Mouse (Mus musculus): ENCODE results near the gene Rhox9. TPM values are rescaled to one million over a fixed set of nuclear protein-coding genes. Genes with fewer than 3 reads are reported as not detected.
"Not testable (repeated sequence)": the region's sequence is repeated elsewhere in the genome, so short reads cannot be mapped to it uniquely, and the experiment has no call there.

The Rhox9 gene
- not detected in 2 replicates for polyA plus RNA-seq (2016; fragmentation: Nextera tagmentation; extraction: Ambion mirVana)

DNA sequence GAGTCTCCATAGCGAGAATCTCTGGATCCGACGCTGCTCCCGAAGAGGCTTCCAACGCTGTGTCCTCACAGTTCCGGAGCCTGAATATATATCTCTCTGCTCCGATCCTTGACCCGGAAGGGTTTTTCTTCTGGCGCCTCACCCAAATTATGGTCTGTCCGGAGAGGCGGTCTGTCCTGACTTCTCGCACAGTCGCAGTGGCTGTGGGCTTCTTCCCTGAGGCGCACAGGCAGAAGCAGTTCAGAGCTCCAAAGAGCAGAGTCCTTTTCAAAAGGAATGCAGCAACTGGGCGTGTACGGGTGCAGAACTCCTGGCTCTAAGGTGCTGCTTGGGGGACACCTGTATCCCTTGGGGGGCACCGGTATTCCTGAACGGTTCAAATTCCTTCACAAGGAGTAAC is at the start of gene Rhox9:
TSS of gene Rhox9 (minus strand) at position 101 of the 400 bp plus-strand sequence.
- H3K4me3 ChIP-seq; H3K36me3 ChIP-seq (replicated peaks); H3K27ac ChIP-seq; H3K27me3 ChIP-seq (ENCODE audit: poor library complexity, severe bottlenecking); H3K9me3 ChIP-seq; H3K4me1 ChIP-seq; DNase-seq (ENCODE audit: extremely low spot score, low spot score): not testable (repeated sequence)
- WGBS, result 92% methylated on average over 10 of the region's 18 CpGs

DNA sequence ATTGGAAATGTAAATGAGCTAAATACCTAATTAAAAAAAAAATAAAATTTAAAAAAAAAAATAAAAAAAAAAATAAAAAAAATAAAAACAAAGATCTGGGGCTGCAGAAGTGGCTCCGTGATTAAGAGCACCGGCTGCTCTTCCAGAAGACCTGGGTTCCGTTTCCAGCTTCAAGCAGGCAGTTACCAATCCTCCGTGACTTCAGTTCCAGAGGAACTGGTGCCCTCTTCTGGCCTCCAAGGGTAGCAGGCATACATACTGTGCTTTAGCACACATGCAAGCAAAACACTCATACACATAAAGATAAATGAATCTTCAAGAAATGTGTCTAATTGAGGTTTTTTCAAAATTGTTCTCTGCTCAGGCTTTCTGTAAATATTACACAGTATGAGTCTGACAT is 14.7 kb upstream of the Rhox9 start:
- Histone ChIP-seq H3K27me3 (ENCODE audit: poor library complexity, severe bottlenecking) (no peaks in the 10 kb centered on the region), H3K4me3 (no peak overlapping the region), H3K9me3 (no peaks in the 10 kb centered on the region), H3K4me1 (no peaks in the 10 kb centered on the region), H3K36me3 (replicated peaks) (no peaks in the 10 kb centered on the region), H3K27ac (no peak overlapping the region)
- DNase-seq (ENCODE audit: extremely low spot score, low spot score), result no peak
- 75% methylated on average over 4 of the region's 4 CpGs for WGBS

DNA sequence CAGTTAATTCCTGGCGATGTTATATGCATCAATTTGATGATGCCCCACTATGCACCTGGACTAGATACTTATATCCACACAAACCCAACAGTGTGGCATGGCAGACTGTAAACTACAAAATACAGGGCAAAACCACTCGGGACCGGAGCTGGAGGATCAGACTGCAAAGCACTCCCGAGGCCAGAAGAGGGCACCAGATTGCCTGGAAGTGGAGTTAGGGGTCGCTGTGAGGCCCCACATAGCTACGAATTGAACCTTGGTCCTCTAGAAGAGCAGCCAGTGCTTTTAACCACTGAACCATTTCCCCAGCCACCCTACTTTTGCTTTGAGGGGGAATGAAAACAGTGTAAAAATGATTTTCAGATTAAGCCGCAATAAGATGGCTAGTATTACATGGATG is 7.0 kb upstream of the Rhox9 start:
- no peaks in the 10 kb centered on the region for H3K4me1 ChIP-seq
- no peak overlapping the region for H3K4me3 ChIP-seq
- H3K36me3 ChIP-seq (replicated peaks), result no peaks in the 10 kb centered on the region
- H3K27ac ChIP-seq, result no peak overlapping the region
- no peak for DNase-seq (ENCODE audit: extremely low spot score, low spot score)
- WGBS, result 56% methylated on average over 7 of the region's 7 CpGs
- no peaks in the 10 kb centered on the region for H3K9me3 ChIP-seq
- no peaks in the 10 kb centered on the region for H3K27me3 ChIP-seq (ENCODE audit: poor library complexity, severe bottlenecking)

DNA sequence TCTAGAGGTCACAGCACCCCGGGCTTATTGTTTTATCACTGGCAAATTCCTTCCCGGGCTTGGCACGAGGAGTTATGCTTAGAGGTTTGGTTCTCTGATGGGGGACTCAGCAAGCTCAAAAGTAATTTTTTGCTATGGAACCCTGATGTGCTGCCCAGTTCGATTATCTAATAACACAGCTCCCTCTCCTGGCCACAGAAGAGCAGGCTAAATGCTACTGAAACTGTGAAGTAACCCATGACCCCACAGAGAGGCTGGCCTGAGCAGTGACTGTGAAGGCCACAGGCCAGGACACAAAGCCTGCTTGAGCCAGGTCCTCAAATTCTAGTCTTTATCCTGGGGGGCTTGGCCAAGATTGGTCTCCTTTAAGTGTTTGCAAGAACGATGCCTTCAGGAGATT is 2.2 kb upstream of the Rhox9 start:
- Histone ChIP-seq H3K27ac (no peak overlapping the region), H3K4me3 (no peak overlapping the region), H3K27me3 (ENCODE audit: poor library complexity, severe bottlenecking) (no peaks in the 10 kb centered on the region), H3K4me1 (no peaks in the 10 kb centered on the region), H3K36me3 (replicated peaks) (no peaks in the 10 kb centered on the region), H3K9me3 (no peaks in the 10 kb centered on the region)
- WGBS, result 81% methylated on average over 5 of the region's 5 CpGs
- DNase-seq (ENCODE audit: extremely low spot score, low spot score), result no peak

DNA sequence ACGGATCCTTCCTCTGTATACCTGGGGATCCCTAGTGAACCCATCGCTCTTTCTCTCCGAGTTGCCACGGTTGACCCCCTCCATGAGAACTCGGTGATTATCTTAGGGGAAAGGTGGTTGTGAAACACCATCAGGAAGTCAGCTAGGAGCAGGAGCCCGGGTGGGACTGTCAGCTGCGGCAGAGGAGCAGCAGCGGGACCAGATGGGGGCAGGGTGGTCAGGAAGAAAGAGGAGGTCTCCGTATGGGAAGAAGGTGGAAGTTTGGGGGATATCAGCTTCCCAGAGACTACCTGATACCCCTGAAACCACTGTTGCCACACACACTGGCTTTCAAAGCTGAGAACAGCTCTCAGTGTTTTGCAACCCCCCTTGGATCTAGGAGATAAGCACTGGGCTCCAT is 4.4 kb downstream of the Rhox9 start, which contains the start of gene Rhox7b:
TSS of gene Rhox7b (minus strand) at position 101 of the 400 bp plus-strand sequence.
- not testable (repeated sequence) for H3K36me3 ChIP-seq (replicated peaks); H3K9me3 ChIP-seq; H3K4me3 ChIP-seq; H3K27me3 ChIP-seq (ENCODE audit: poor library complexity, severe bottlenecking); DNase-seq (ENCODE audit: extremely low spot score, low spot score); H3K4me1 ChIP-seq; H3K27ac ChIP-seq
- WGBS, result 79% methylated on average over 9 of the region's 9 CpGs

DNA sequence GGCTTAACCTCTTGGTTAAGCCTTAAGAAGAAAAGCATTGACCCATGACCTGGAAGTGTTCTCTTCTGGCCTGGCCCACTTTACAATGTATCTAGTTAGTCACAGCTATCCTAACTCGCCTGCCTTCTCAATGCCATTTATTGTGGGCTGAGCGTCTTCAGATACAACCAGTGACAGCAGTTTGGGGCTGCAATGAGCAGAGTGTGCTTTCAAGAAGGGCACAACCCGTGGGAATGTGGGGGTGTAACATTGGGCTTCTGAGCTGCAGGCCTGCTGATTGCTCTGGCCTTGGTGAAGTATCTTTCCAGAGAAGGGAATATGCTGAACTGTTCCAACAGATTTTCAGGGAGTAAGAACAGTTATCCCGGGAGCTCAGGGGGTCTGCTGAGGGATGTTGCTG is 22.7 kb downstream of the Rhox9 start, which contains the start of gene Rhox8:
TSS of gene Rhox8 (minus strand) at position 101 of the 400 bp plus-strand sequence.
- Histone ChIP-seq H3K4me3 (no peak within 1 kb of the TSS), H3K9me3 (no peaks in the 10 kb centered on the region), H3K27me3 (ENCODE audit: poor library complexity, severe bottlenecking) (no peaks in the 10 kb centered on the region), H3K36me3 (replicated peaks) (no peaks in the 10 kb centered on the region), H3K27ac (no peak within 1 kb of the TSS), H3K4me1 (no peaks in the 10 kb centered on the region)
- no peak for DNase-seq (ENCODE audit: extremely low spot score, low spot score)
- 89% methylated on average over 4 of the region's 4 CpGs for WGBS

DNA sequence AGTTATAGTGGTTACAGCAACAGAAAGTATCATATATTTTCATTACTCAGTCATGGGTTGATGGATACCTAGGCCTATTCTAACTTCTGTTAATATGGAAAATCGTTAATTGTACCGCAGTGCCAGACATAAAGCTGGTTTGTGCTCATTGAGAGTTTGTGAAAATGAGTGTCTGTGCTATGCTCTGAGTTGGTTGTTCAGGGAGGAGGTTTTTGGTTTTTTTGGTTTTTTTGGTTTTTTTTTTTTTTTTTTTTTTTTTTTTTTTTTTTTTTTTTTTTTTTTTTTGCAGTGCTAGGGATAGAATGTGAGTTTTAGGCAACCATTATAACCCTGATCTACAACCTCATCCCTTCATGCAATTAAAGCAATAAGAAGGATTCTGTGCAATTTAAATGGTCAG is 29.9 kb downstream of the Rhox9 start:
- no peak overlapping the region for H3K4me3 ChIP-seq

More for the DNA sequence above, 29.9 kb downstream of the Rhox9 start:
- Histone ChIP-seq H3K4me1 (no peaks in the 10 kb centered on the region), H3K36me3 (replicated peaks) (no peaks in the 10 kb centered on the region), H3K27ac (no peak overlapping the region), H3K9me3 (no peaks in the 10 kb centered on the region), H3K27me3 (ENCODE audit: poor library complexity, severe bottlenecking) (no peaks in the 10 kb centered on the region)
- no peak for DNase-seq (ENCODE audit: extremely low spot score, low spot score)
- 92% methylated on average over 2 of the region's 2 CpGs for WGBS

Other genes starting within 250 kb of the Rhox9 start
- not detected in 2 replicates for gene Rhox3h, start 233.0 kb downstream of the Rhox9 start, polyA plus RNA-seq (2016; fragmentation: Nextera tagmentation; extraction: Ambion mirVana)
- gene Rhox2h, start 228.5 kb downstream of the Rhox9 start, polyA plus RNA-seq (2016; fragmentation: Nextera tagmentation; extraction: Ambion mirVana), result not detected in 2 replicates
- 1.4 and 1.7 TPM in 2 replicates for gene Rhox5, start 96.9 kb downstream of the Rhox9 start, polyA plus RNA-seq (2016; fragmentation: Nextera tagmentation; extraction: Ambion mirVana)
- not detected in 2 replicates for gene Rhox6, start 74.9 kb downstream of the Rhox9 start, polyA plus RNA-seq (2016; fragmentation: Nextera tagmentation; extraction: Ambion mirVana)
- not detected in 2 replicates for gene Rhox7a, start 70.1 kb downstream of the Rhox9 start, polyA plus RNA-seq (2016; fragmentation: Nextera tagmentation; extraction: Ambion mirVana)
- gene Rhox8, start 22.8 kb downstream of the Rhox9 start, polyA plus RNA-seq (2016; fragmentation: Nextera tagmentation; extraction: Ambion mirVana), result not detected in 2 replicates
- not detected in 2 replicates for gene Rhox7b, start 4.5 kb downstream of the Rhox9 start, polyA plus RNA-seq (2016; fragmentation: Nextera tagmentation; extraction: Ambion mirVana)
- not detected in 2 replicates for gene Btg1-ps1, start 117.0 kb upstream of the Rhox9 start, polyA plus RNA-seq (2016; fragmentation: Nextera tagmentation; extraction: Ambion mirVana)
- gene Btg1-ps2, start 141.3 kb upstream of the Rhox9 start, polyA plus RNA-seq (2016; fragmentation: Nextera tagmentation; extraction: Ambion mirVana), result not detected in 2 replicates
- gene Rhox10, start 164.7 kb upstream of the Rhox9 start, polyA plus RNA-seq (2016; fragmentation: Nextera tagmentation; extraction: Ambion mirVana), result not detected in 2 replicates
- not detected in 2 replicates for gene Rhox11, start 183.4 kb upstream of the Rhox9 start, polyA plus RNA-seq (2016; fragmentation: Nextera tagmentation; extraction: Ambion mirVana)
- gene Rhox12, start 209.1 kb upstream of the Rhox9 start, polyA plus RNA-seq (2016; fragmentation: Nextera tagmentation; extraction: Ambion mirVana), result not detected in 2 replicates
- gene Rhox13, start 219.4 kb upstream of the Rhox9 start, polyA plus RNA-seq (2016; fragmentation: Nextera tagmentation; extraction: Ambion mirVana), result not detected in 2 replicates

Measured in forebrain, embryonic 10.5 days (tissue).